Mouse (Mus musculus): ENCODE measurements at regions not wholly inside any gene's neighbourhood (a gene's known extent, or its start where the extent isn't known, plus 50 kb on each side); places are given as distances from the start of the nearest gene placed in this dataset.

DNA sequence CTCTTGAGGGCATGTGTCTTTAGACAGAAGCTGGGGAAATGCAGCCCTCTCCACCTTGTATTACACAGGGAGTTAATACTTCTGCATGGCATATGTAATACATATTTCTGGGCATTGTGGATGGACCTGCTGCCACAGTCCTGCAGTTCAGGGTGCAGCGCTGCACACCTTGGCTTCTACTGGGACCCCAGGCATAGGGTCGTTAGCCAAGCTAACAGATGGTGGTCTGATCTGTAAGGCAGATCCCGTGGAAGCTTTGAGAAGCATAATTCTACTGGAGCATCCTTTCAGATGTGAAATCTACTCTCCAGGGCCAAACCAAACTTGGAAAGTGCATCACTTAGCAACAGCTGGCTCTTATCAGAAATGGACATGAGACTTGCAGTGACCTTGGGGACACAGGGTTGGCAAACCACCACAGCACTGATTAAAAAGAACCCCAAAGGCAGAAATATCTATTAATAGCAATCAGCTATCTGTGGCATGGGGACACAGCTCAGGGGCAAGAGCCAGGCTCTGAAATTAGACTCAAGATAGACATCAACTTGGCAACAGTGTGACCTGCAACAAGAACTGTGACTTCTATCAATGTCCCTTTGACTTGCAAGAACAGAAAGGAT lies 155.0 kb downstream of the Drd1 start:
- DNase-seq, result no peak

DNA sequence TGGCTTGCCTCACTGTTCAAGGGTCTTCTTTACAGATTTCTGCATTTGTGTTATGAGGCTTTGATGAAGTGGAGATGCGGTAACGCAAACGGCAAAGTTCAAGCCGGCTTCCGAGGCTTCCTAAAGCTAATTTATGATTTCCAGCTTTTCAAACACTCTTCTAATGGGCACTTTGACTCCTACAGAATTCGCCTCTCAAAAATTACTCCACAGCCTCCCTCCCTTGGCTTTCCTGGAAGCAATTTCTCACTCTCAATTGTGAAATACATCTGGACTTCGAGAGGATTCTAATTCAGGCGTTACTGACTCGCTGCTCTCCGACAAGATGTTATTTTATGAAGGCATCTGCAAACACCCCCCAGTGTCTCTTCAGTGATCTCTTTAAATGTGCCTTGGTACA lies 157.2 kb downstream of the Drd1 start:
- no peak for DNase-seq

DNA sequence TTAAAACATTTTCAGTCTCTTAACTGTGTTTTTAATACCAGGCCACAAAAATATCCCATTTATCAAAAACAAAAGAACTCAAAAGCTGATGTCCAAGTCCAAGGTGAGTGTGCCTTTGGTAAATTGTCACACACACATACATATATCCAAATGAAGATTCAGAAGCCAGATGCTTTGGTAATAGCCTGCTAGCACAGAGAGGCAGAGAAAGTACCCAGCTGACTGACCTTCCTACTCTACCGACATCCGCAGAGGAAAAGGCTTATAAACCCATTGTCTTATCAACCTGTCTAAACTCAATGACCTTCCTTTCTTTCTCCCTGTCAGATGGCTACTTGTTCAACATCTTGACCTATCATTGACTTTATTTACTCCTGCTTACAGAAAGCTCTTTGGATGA lies 158.3 kb downstream of the Drd1 start:
- DNase-seq, result no peak

DNA sequence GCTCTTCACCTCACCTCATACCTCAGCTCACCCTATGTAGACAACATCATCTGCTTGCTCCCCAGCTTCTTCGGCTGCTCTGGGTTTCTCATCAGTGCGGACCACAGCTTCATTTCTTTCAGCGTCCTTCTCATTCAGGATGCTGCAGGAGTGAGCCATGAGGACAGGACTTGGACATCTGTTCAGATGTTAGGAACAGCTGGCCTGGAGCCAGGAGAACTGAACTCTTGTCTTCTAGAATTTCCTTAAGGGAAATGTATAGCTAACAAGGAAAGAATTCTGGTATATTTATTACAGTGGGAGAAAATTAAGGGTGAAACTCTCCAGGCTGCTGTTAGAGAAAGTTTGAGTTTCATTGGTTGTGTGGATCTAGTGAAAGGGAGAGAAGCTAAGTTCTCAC lies 167.1 kb downstream of the Drd1 start:
- no peak for DNase-seq

DNA sequence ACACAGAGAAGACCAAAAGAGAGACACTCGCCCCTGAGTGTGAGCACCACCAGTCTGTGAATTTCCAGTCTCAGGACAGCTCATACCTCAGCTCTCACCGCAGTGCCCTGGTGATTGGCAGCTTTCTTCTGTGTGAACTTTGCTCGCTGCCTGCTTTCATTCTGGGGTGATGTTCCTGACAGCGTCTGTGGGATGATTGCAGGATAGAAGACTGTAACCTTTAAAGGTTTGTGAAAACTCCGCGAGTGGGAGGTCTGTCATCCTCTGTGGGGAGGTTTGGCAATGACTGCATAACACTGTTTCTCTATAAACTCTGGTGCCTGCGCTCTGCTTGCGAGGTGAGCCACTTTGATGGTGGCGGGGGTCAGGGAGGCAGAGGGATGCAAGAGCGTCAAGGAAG lies 169.7 kb downstream of the Drd1 start:
- DNase-seq, result no peak

DNA sequence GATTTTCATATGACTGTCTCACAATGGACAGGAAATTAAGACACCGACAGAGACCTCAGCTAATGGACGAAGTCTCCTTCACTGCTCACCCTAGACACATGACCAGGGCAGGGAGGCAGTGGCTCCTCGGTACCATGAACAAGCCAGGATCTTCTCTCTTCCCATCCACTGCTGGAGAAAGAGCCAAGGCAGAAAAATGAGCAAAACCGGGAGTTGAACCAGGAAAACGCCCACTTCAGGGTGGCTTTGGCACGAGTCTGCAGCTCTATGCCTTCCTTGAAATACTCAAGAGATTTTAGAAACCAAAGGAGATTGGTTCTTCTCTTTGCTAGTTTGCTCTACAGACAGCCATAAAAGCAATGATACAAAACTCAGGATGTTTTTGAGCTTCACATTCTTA lies 172.3 kb downstream of the Drd1 start:
- DNase-seq, result no peak

DNA sequence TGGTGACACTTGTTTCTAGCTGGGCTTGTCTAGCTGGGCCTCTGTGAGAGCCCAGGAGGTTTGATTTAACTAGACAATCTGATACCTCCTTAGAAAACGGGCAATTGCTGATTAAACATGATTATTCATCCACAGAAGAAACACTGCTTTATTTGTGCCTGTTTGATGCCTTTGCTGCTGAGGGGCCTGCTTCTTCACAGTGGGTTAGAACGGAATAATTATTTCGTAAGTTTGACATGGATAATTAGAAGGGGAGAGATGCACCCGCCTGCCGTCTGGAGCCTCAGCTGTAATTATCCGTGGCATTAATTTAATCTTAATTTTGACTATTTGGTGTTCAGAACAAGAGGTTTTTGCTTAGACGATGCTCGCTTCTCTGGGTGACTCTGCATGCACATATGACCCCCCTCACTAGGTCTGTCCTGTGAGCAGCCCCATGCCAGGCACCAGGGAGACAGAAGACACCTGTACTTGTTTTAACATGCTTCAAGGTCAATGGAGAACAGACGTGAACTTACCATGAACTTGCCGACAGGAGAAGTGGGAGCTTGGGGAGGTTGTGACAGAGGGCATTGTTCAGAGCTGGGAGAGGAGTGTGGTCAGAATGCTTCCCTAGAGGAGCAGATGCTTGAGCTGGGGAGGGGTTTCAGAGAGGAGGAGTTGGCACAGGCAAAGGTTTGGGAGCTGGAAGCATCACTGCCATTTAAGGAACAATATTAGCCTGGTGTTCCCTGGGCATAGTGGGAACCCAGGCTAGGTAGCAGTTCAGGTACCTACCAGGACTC lies 174.8 kb downstream of the Drd1 start:
- DNase-seq, result no peak

DNA sequence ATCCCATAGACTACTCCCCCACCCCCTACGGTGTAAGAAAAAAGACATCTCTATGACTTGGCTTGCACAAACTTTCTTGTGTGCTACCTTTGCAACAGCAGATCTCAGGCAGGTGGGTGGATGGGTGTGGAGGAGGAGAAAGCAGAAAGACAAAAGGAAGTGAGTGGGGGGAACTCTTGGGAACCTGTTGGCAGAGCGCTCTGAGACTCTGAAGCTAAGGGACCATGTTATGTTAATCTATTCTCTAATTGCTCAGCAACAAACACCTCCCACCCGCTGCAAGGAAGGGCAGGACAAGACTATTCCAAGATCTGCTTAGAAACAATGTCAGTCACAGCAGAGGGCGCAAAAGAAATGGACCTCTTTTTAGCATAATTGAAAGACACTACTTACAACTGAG lies 180.0 kb downstream of the Drd1 start:
- no peak for DNase-seq

DNA sequence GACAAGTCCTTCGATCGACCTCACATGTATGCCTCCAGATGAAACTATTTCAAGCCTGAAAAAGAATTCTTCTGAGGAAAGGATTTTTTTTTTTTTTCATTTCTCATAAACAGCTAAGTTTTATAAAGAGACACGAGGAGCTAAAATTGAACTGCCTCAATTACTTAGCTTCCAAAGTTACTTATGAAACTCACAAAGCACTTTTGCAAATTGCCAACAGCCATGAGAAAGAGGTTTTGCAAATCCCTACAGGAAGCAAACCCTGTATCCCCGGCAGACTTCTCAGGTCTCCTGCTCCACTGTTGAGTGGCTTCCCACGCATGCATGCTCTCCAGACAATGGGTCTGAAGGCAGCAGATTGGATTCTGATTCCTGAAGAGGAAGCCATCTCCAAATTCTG lies 190.2 kb downstream of the Drd1 start:
- DNase-seq, result no peak

DNA sequence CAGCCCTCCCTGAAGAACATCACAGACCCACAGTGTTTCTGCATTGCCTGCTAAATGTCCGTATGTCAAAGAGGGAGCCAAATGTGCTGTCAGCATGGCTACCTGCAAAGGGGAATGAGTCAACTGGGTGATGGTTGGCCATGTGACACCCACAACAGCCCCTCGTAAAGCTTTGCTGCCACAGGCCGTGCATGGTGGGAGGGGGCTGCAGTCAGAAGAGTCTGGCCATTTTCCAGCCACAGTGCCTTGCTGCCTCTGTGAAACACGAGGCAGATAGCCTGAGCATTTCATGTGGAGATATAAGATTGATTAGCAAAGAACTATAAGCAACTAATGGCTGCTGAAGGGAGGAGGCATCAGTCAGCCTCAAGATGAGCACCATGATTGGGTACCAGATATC lies 193.2 kb downstream of the Drd1 start:
- DNase-seq, result no peak

DNA sequence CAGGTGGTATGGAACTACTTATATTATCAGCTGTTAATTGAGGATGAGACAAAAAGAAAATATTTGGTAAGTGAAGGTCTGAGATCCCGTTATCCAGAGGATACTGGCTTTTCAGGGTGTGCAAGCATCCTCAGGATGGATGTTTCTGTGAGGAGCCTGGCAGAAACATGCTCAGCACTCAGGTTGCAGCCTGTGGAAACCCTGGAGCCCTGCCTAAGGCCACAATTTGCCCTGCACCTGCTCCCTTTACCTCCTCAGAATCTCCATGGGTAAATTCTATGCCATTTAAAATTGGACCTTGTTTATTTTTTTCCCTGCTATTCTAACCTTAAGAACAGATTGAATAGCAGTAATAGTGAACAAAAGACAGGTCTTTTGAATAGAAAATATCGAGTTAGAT lies 201.3 kb downstream of the Drd1 start:
- DNase-seq, result no peak

DNA sequence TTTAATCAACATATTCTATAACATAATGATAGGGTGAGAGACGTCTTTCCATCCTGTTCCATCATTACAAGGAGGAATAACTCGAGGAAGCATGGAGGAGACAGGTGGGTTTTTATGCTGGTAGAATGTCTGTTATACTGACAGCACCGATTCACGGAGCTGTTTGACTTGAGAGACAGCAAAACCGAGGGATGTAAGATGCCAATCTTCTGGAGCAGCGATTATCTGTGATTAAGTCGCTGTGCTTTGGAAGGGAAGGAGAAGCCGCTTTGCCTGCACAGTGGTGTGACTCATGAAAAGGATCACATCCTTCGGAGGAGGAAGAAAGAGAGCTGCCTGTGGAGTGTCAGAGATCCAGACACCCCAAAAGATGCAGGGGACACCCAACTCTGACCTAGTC lies 205.4 kb downstream of the Drd1 start:
- no peak for DNase-seq

DNA sequence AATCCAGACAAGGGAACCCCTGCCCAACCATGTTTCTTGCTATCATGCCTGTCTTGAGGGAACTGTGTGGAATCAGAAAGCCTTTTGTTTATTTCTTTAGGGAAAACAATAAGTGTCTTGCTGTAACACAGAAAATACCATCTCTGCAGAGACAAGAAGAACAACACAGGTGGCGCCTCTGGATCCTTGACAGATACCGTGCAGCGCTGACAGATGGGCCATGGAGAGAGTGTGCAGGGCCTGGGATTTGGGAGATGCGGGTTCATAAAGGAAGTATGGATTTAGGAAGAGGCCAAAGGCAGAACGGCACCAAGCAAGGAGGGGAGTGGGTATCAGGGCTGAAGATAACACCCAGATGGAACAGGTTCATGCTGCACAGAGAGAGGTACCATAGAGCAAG lies 209.3 kb downstream of the Drd1 start:
- DNase-seq, result no peak

DNA sequence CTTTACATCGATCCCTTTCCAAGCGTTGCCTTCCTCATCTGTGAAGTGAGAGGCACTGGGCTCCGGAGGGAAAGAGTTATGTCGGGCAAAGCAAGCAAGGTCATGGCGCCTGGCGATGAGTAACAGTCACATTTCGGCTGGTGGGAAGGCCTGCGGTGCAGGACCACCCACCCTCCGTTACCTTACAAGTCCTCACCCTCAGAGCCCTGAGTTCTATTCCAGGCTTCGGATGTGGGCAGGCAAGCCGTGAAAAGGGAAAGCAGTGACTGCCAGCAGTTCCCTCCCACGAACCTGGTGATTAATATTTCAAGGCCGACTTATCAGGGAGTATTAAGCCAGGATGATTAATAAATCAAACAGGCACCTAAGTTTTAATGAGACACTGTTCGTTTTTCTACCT lies 209.7 kb downstream of the Drd1 start:
- no peak for DNase-seq

DNA sequence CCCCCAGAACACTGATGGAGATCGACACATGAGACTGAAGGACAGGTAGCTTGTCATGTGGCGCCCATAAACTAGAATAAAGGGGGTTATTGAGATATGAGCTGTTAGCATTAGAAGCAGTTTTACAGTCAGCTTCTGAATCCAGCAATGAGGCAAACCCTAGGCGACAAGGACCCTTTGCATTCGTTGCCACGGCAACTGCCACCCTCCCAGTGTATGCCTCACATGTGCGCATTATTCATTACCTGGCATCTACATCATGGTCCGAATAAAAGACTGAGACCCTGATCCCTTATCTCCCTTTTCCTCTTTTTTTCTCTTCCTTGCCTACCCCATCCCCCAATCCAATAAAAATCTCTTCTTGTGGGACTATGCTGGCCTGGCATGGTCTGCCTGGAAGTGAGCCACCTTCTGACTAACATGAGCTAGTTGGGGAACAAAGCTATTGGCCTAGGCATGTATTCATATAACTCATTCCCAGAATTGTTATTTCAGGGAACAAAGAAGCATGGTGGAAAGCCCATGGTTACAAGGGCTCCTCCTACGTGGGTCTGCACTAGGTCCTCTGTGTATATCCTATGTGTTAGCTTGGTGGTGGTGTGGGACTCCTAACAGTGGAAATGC lies 229.4 kb downstream of the Drd1 start:
- DNase-seq, result no peak

DNA sequence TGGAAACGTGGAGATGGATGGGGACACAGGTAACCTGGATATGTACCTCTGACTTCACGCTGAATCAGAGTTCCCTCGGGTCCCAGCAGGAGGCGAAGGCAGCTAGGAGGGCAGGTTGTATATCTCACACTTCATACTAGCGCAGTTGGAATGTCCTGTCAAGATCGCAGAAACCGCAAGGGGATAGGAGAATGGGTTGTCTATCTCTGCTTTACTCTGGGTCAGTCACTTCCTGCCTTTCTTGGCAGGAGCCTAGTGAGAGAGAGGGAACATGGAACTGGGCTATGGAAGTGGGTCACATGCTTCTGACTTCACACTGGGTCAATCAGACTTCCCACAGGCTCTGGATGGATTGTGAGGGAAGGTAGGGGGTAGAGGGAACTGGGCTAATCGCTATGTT lies 233.4 kb downstream of the Drd1 start:
- DNase-seq, result no peak

DNA sequence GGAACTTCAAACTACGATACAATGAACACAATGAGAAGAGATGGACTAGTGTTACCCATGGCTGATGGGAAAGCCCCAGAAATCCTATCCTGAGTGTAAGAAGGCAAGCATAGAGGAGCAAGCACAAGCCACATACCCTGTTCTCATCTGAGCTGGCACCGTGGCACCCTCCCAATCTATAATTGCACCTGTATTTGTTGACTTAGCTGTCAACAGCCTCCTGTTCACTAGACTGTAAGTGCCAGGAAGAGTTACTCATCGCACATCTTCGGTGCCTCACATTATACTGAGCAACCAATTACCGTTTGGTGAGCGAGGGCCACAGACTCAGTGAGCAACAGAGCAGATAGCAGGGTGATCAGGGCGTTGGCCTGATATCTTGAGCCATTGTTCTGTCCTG lies 239.9 kb downstream of the Drd1 start:
- no peak for DNase-seq

DNA sequence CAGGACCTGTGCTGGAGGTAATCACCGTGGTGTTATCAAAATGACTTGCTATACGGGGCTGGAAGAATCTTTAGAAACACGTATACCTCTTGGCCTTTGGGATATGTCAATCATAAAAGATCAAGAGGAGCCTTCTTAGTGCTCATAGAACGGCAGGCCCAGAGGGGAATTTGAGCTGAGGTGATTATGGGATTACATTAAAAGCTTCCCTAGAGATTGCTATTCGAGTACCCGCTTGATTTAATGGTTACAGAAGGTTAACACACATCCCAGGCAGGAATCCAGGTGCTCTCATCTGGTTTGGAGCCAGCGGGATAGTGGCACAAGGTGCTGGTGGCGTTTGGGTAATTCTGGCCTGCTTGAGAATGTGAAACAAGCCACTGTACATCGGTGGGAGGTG lies 241.4 kb downstream of the Drd1 start:
- DNase-seq, result no peak

DNA sequence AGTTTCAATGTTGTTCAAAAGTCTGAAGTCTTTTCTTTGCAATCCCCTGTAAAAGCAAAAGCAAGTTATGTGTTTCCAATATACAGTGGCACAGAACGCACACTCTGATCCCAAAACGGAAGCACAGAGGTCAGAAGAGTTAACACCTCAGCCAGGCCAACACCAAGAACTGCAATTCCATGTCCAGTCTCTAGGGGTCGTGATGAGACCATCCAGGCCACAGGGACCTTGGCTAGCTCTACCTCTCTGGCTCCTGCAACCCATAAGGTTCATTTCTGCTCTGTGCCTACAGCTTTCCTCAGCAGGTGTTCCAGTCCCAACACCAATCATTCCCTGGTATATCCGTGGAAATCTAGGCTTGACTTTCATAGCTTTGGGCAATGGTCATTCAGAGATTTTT lies 243.6 kb downstream of the Drd1 start:
- DNase-seq, result no peak

DNA sequence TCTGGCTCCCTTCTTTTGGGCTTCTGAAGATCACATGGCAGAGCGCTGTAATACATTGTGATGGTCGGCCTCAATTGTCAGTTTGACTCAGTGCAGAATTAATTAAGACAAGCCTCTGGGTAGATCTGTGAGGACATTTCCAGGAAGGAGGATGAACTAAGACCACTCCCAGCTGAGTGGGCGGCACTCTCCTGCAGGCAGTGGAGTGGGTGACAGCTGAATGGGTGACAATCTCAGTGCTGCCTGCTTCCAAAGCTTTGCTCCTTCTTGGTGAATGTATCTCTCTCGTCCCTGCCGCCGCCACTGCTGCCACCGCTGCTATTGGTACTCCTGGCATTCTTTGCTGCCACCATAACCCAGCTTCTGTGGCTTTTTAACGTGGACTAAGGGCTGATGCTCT lies 244.4 kb downstream of the Drd1 start:
- DNase-seq, result no peak

DNA sequence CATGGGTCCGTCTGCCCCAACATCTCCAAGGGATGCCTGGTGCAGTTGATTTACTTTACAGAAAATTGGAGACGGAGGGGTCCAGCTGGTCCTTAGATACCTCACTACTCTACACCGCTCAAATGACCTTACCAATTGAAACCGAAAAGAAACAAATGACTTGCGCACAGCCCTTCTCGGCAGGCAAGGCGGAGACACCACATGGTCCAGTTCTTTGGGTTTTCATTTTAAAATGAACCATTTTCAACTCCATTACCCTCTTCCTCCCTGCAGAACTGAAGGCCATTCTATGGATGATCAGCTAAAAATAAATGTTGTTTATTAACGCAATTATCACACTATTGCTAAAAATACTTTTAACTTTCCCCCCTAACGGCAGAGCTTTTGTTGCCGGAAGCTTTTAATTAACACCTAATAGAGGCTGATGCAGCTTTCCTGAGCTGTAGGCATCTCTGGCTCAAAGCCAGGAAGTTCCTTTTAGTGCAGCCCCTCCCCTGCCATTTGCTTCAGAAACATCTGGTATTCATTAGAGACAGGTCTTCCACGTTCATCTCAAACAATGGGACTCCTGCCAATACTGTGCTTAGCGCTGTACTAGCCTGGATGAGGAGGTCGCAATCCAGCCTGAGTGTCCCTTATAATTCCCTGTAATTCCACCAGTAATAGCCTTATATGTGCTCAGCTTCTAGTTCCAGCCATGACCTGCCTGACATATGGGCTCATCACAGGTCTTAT lies 247.5 kb downstream of the Drd1 start:
- no peak for DNase-seq

DNA sequence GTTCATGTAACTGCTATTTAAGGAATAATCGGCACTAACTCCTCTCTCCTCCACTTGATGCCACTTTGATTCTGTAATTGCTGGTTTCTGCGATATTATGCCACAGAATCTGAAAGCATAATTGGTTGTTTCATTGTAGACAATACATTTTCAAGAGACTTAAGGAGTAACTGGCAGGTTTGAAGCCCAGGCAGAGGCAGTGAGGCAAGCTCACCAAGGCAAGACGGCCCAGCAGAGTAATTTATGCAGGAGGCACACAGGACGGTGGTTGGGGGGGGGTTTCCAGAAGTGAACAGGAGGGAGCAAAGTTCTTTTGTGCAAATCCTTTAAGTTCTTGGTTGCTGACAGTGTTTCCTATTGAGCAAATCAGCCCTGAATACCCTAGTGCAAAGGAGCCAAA lies 249.6 kb downstream of the Drd1 start:
- no peak for DNase-seq

DNA sequence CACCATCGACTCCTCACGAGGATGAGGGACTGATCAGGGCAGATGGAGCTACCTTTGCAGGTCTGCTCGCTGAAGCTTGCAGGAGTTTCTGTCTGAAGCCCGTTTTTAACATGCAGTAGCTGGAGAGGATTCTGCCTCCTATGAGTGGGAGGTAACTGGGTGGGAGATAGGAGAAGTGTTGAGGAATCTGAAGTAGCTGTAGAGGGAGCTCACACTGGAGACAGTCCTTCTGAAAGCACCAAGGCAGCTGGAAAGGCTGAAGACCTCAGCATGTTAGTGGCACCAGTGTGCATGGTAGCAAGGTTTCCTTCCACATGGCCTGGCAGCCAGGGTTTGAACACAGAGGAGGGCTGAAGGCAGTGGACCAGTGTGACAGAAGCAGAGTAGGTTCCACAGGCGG lies 254.5 kb downstream of the Drd1 start:
- no peak for DNase-seq

DNA sequence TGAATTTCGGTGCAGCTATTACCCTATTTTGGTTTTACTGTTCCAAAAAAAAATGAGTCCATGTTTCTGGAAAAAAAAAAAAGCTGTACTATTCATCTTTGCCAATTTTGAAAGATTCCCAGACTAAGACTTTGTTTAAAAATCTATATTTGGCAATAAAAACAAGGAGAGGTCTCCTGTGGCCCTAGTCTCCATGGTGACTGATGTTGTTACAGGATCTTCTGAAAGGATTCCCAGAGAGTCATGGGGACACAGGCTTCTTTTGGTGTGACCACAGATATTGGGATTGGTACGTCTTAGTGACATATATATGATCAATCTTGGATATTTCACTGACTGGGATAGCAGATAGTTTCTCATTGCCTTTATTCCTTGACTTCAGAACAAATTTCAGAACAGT lies 266.7 kb downstream of the Drd1 start:
- DNase-seq, result no peak

Data from thymus, adult 18-20 months (tissue).